Mouse (Mus musculus) stomach, postnatal 0 days (tissue): ENCODE results near the gene Hmga2.

ENCODE experiments used
- CTCF ChIP-seq: IDR thresholded peaks from 2 replicates; pipeline ENCODE4 v1.5.1; 2016; ENCODE audit warnings: antibody characterized with exemption, low read depth, mild to moderate bottlenecking, moderate library complexity
- EP300 ChIP-seq: optimal IDR thresholded peaks from 2 replicates; pipeline ENCODE3; 2016; ENCODE audit warnings: antibody characterized with exemption

GRCm38 (mm10) chr10:120422820-120423219 lies 53.4 kb downstream of the Hmga2 start:
- no peak for TF ChIP-seq CTCF
- TF ChIP-seq EP300, result no peak
